Mouse (Mus musculus) adrenal gland, postnatal 10 days (tissue): ENCODE measurements around the gene Fev. TPM values are rescaled to one million over a fixed set of nuclear protein-coding genes. Genes with fewer than 3 reads are reported as not detected.
A peak's percentile ranks its signal among the peaks of the same experiment; 100 is the strongest.

ENCODE experiments used
- microRNA-seq: library from miRNA; unstranded; fragments of <30 nt; microRNA quantifications from one replicate; pipeline ENCODE4 v1.2.0, GENCODE M21; 2021
- total RNA-seq, 2 experiments: library from RNA; stranded (reverse); gene quantifications; 2 replicates each; pipeline ENCODE4 v1.2.3; 2021

Gene Fev
- total RNA-seq, 2 experiments from 2014 or later, result 0.84 to 0.97 TPM

Small RNAs within 50 kb of the gene (microRNA-seq; reads per million reads assigned to microRNA genes)
- 48,888 reads per million, percentile 99 among the genes with 10 or more reads in this experiment for gene Mir375

Other genes starting within 250 kb of the Fev start
- 10 to 100 TPM; 15.0 to 25.9 TPM for gene Ttll4, start 223.7 kb downstream of the Fev start, total RNA-seq
- gene Cyp27a1, start 171.8 kb downstream of the Fev start, total RNA-seq, result 10 to 100 TPM; 15.1 to 15.2 TPM
- gene Prkag3, start 136.2 kb downstream of the Fev start, total RNA-seq, result 1 to 10 TPM in 1 of 2 experiments, under 1 TPM in 1; 0.69 to 1.1 TPM
- 1 to 10 TPM; 2.6 to 4.2 TPM for gene Wnt6, start 113.5 kb downstream of the Fev start, total RNA-seq
- under 1 TPM; 0.27 to 0.57 TPM for gene Wnt10a, start 93.9 kb downstream of the Fev start, total RNA-seq
- 1 to 10 TPM; 4.8 to 6.6 TPM for gene Cdk5r2, start 30.5 kb downstream of the Fev start, total RNA-seq
- 1 to 10 TPM in 1 of 2 experiments, under 1 TPM in 1; 0.51 to 1.1 TPM for gene Cryba2, start 7.7 kb upstream of the Fev start, total RNA-seq
- not detected for gene Cfap65, start 50.2 kb upstream of the Fev start, total RNA-seq
- gene Ihh, start 66.3 kb upstream of the Fev start, total RNA-seq, result under 1 TPM; 0.18 to 0.48 TPM
- 1 to 10 TPM; 3.0 to 5.5 TPM for gene Nhej1, start 239.8 kb upstream of the Fev start, total RNA-seq
- under 1 TPM; 0.36 to 0.45 TPM for gene Slc23a3, start 248.5 kb upstream of the Fev start, total RNA-seq